Mouse (Mus musculus) myocyte (in vitro differentiated cells): Measurements from ENCODE around the gene Cort.

Source experiments
- CEBPB ChIP-seq: IDR thresholded peaks from 2 replicates; pipeline ENCODE4 v1.6.1; 2011; ENCODE audit warnings: mild to moderate bottlenecking, moderate library complexity; ENCODE audit not compliant: poor library complexity, insufficient read depth, severe bottlenecking
- E2F4 ChIP-seq: IDR thresholded peaks from one replicate; pipeline ENCODE4 v1.6.1; 2011; ENCODE audit warnings: mild to moderate bottlenecking, control low read depth, moderate library complexity; ENCODE audit not compliant: insufficient read depth
- MAX ChIP-seq: IDR thresholded peaks from one replicate; pipeline ENCODE4 v1.6.1; 2011; ENCODE audit warnings: low read depth, mild to moderate bottlenecking, control low read depth
- MYOG ChIP-seq, 3 experiments: IDR thresholded peaks; one replicate each; pipeline ENCODE4 v1.6.1; 2011; ENCODE audit warnings: control low read depth in 2 of 3, low read depth in 2 of 3, mild to moderate bottlenecking in 2 of 3; ENCODE audit not compliant: insufficient read length in 2 of 3, control insufficient read depth in 1 of 3, insufficient read depth in 1 of 3
- POLR2A ChIP-seq: IDR thresholded peaks from one replicate; pipeline ENCODE4 v1.6.1; 2011; ENCODE audit warnings: low read depth, mild to moderate bottlenecking, control low read depth, moderate library complexity; ENCODE audit not compliant: insufficient read length
- POLR2AphosphoS2 ChIP-seq: IDR thresholded peaks from one replicate; pipeline ENCODE4 v1.6.1; 2011; ENCODE audit warnings: low read depth, control low read depth; ENCODE audit not compliant: insufficient read length
- USF1 ChIP-seq: IDR thresholded peaks from one replicate; pipeline ENCODE4 v1.6.1; 2011; ENCODE audit warnings: low read depth, mild to moderate bottlenecking, control low read depth, moderate library complexity

- TF ChIP-seq POLR2AphosphoS2, result no peak
- no peak for TF ChIP-seq USF1
- TF ChIP-seq MYOG (IDR thresholded peaks at IDR 0.05; ENCODE audit: control insufficient read depth in 1 of 3, insufficient read depth in 1 of 3, insufficient read length in 2 of 3, low read depth in 2 of 3), result no peak
- no peak for TF ChIP-seq POLR2A
- TF ChIP-seq MAX, result no peak
- no peak for TF ChIP-seq CEBPB
- TF ChIP-seq E2F4, result no peak
Observed at GRCm38 (mm10) chr4:149075073-149075472, 51.5 kb downstream of the Cort start.
